Mouse (Mus musculus) lung, embryonic 14.5 days (tissue): ENCODE measurements around the gene Lman2l. TPM values are rescaled to one million over a fixed set of nuclear protein-coding genes. Genes with fewer than 3 reads are reported as not detected.

Experiments
- ATAC-seq: fragments of 200-750 bp; cut with Nextera tagmentation; 2 replicates; pipeline ENCODE4 v1.8.0; 2017; ENCODE audit warnings: mild to moderate bottlenecking, moderate TSS enrichment, moderate library complexity; ENCODE audit not compliant: insufficient read depth
- DNase-seq: peaks from one replicate; pipeline ENCODE4 v3.0.0-alpha.2; 2015
- H3K27ac ChIP-seq: fragments of 300-500 bp; sonication (generic); 2 replicates; pipeline ENCODE4 v1.5.1; 2014; ENCODE audit warnings: low read depth, mild to moderate bottlenecking, moderate library complexity
- H3K27me3 ChIP-seq: fragments of 300-500 bp; sonication (generic); 2 replicates; pipeline ENCODE4 v1.6.1; 2014; ENCODE audit warnings: low read length, control low read depth; ENCODE audit not compliant: insufficient read depth
- H3K36me3 ChIP-seq: fragments of 300-500 bp; sonication (generic); 2 replicates; pipeline ENCODE4 v1.6.1; 2014; ENCODE audit warnings: control low read depth; ENCODE audit not compliant: insufficient read depth
- H3K4me1 ChIP-seq: fragments of 300-500 bp; sonication (generic); 2 replicates; pipeline ENCODE4 v1.6.1; 2014; ENCODE audit warnings: antibody characterized with exemption, control low read depth; ENCODE audit not compliant: insufficient read depth
- H3K4me2 ChIP-seq: fragments of 300-500 bp; sonication (generic); 2 replicates; pipeline ENCODE4 v1.6.1; 2014; ENCODE audit warnings: mild to moderate bottlenecking
- H3K4me3 ChIP-seq: fragments of 300-500 bp; sonication (generic); 2 replicates; pipeline ENCODE4 v1.5.1; 2014; ENCODE audit warnings: low read depth, low read length
- H3K9ac ChIP-seq: fragments of 300-500 bp; sonication (generic); 2 replicates; pipeline ENCODE4 v1.6.1; 2014
- H3K9me3 ChIP-seq: fragments of 300-500 bp; sonication (generic); 2 replicates; pipeline ENCODE4 v1.6.1; 2016; ENCODE audit warnings: low read depth, low read length, control low read depth
- CTCF ChIP-seq: IDR thresholded peaks from 2 replicates; pipeline ENCODE4 v1.5.1; 2016; ENCODE audit warnings: antibody characterized with exemption, low read depth
- WGBS: fragments of 180-500 bp; shearing (Covaris S2); extraction: QIAGEN DNeasy Blood & Tissue Kit; methylation state at CpG from one replicate; pipeline ENCODE4 v1.1.7; 2014; 5-methylcytosine and 5-hydroxymethylcytosine counted together
- polyA plus RNA-seq: library from polyadenylated mRNA; unstranded; fragments of >200 nt; fragmentation: Nextera tagmentation; extraction: Ambion mirVana; gene quantifications from 2 replicates; pipeline ENCODE4 v1.2.1, GENCODE M21; 2014

The Lman2l gene
- polyA plus RNA-seq, 1 experiment from 2014 or later, result 27.4 TPM

GRCm38 (mm10) chr1:36379582-36379981 lies 65.5 kb downstream of the Lman2l start:
- no peaks in the 10 kb centered on the region for H3K9me3 ChIP-seq
- no peaks in the 10 kb centered on the region for H3K27me3 ChIP-seq
- ATAC-seq, result no peak
- peak; percentile 3 for DNase-seq
- no peaks in the 10 kb centered on the region for H3K4me1 ChIP-seq
- no peak overlapping the region for H3K9ac ChIP-seq
- no peak overlapping the region for H3K4me2 ChIP-seq
- H3K4me3 ChIP-seq, result no peak overlapping the region
- WGBS, result 61% methylated on average over 4 of the region's 4 CpGs
- H3K36me3 ChIP-seq, result no peaks in the 10 kb centered on the region
- no peak for TF ChIP-seq CTCF
- H3K27ac ChIP-seq, result no peak overlapping the region

GRCm38 (mm10) chr1:36378880-36379279 lies 66.2 kb downstream of the Lman2l start:
- Histone ChIP-seq H3K27ac (no peak overlapping the region), H3K36me3 (no peaks in the 10 kb centered on the region), H3K4me1 (no peaks in the 10 kb centered on the region), H3K4me3 (no peak overlapping the region), H3K9me3 (no peaks in the 10 kb centered on the region), H3K9ac (no peak overlapping the region), H3K4me2 (no peak overlapping the region), H3K27me3 (no peaks in the 10 kb centered on the region)
- ATAC-seq (no peak), DNase-seq (no peak)
- TF ChIP-seq CTCF, result no peak
- WGBS, result 68% methylated on average over 6 of the region's 6 CpGs

- ATAC-seq, result no peak
- Histone ChIP-seq H3K4me3 (no peak within 1 kb of the TSS), H3K4me1 (peaks cover 9% of the 10 kb centered on the region; the same call in 1 of the 2 replicates), H3K27me3 (no peaks in the 10 kb centered on the region), H3K9ac (no peak within 1 kb of the TSS), H3K27ac (no peak within 1 kb of the TSS), H3K9me3 (no peaks in the 10 kb centered on the region), H3K36me3 (no peaks in the 10 kb centered on the region), H3K4me2 (no peak within 1 kb of the TSS)
- WGBS, result 62% methylated on average over 10 of the region's 10 CpGs
- no peak for DNase-seq
- no peak for TF ChIP-seq CTCF
Observed at GRCm38 (mm10) chr1:36371934-36372845, 72.9 kb downstream of the Lman2l start, which contains the start of gene Fer1l5. Gene Fer1l5, plus strand, starts transcription at chr1:36372291.

DNA sequence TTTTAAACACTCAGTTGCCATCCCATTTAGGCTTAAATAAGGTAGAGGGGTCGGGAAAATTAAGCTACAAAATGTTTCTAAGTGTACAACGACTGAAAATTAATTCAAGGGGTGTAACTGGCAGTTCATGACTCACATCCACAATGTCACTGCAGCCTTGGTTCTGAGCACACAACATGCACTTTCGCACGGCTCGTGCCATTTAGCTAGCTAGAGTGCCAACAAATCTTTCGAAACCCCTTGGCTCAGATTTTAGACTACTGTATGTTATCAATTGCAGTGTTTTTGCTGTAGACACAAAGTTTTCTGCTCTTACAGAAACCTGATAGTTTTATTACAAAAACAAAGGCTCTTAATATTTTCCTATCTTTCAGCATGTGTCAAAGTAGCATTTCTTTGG lies 74.2 kb downstream of the Lman2l start:
- Histone ChIP-seq H3K4me3 (no peak overlapping the region), H3K36me3 (peaks cover 10% of the 10 kb centered on the region), H3K4me1 (peaks cover 12% of the 10 kb centered on the region), H3K9me3 (no peaks in the 10 kb centered on the region), H3K4me2 (no peak overlapping the region), H3K9ac (no peak overlapping the region), H3K27ac (no peak overlapping the region), H3K27me3 (no peaks in the 10 kb centered on the region)
- ATAC-seq (no peak), DNase-seq (no peak)
- 78% methylated on average over 6 of the region's 6 CpGs for WGBS
- no peak for TF ChIP-seq CTCF

Other genes with a start within 250 kb of the Lman2l start
- gene Uggt1, start 200.6 kb downstream of the Lman2l start, polyA plus RNA-seq, result 76.6 and 80.4 TPM in 2 replicates
- 2.6 and 4.5 TPM in 2 replicates for gene Neurl3, start 170.6 kb downstream of the Lman2l start, polyA plus RNA-seq
- gene Arid5a, start 137.5 kb downstream of the Lman2l start, polyA plus RNA-seq, result 5.4 and 6.6 TPM in 2 replicates
- 41.4 and 46.3 TPM in 2 replicates for gene Kansl3, start 76.1 kb downstream of the Lman2l start, polyA plus RNA-seq
- 0.53 and 0.58 TPM in 2 replicates for gene Fer1l5, start 73.0 kb downstream of the Lman2l start, polyA plus RNA-seq
- 10.9 and 11.0 TPM in 2 replicates for gene Cnnm4, start 26.3 kb upstream of the Lman2l start, polyA plus RNA-seq
- gene Cnnm3, start 66.6 kb upstream of the Lman2l start, polyA plus RNA-seq, result 5.4 and 5.9 TPM in 2 replicates
- 11.6 and 11.7 TPM in 2 replicates for gene Ankrd23, start 91.6 kb upstream of the Lman2l start, polyA plus RNA-seq
- not detected in 2 replicates for gene Gm42417, start 94.2 kb upstream of the Lman2l start, polyA plus RNA-seq
- 18.9 and 19.9 TPM in 2 replicates for gene Ankrd39, start 102.2 kb upstream of the Lman2l start, polyA plus RNA-seq
- 2.2 and 2.7 TPM in 2 replicates for gene Sema4c, start 113.1 kb upstream of the Lman2l start, polyA plus RNA-seq
- 1.9 and 3.6 TPM in 2 replicates for gene Fam178b, start 237.9 kb upstream of the Lman2l start, polyA plus RNA-seq
- gene Cox5b, start 246.2 kb upstream of the Lman2l start, polyA plus RNA-seq, result 518 and 549 TPM in 2 replicates